Mouse (Mus musculus) hindbrain, embryonic 14.5 days (tissue): ENCODE results near the gene Senp1. TPM values are rescaled to one million over a fixed set of nuclear protein-coding genes. Genes with fewer than 3 reads are reported as not detected.

ENCODE experiments used
- ATAC-seq: fragments of 200-750 bp; cut with Nextera tagmentation; 2 replicates; pipeline ENCODE4 v1.8.0; 2017; ENCODE audit warnings: moderate number of reproducible peaks, mild to moderate bottlenecking, moderate TSS enrichment, moderate library complexity; ENCODE audit not compliant: low FRiP score
- DNase-seq: peaks from one replicate; pipeline ENCODE4 v3.0.0-alpha.2; 2015; ENCODE audit warnings: low spot score
- H3K27ac ChIP-seq: fragments of 300-500 bp; sonication (generic); 2 replicates; pipeline ENCODE4 v1.5.1; 2014; ENCODE audit warnings: mild to moderate bottlenecking, moderate library complexity
- H3K27me3 ChIP-seq: fragments of 300-500 bp; sonication (generic); 2 replicates; pipeline ENCODE4 v1.6.1; 2014; ENCODE audit warnings: mild to moderate bottlenecking, low read length, mixed read lengths; ENCODE audit not compliant: control insufficient read depth, insufficient read depth
- H3K36me3 ChIP-seq: fragments of 300-500 bp; sonication (generic); replicated peaks from 2 replicates; pipeline ENCODE4 v1.6.1; 2014; ENCODE audit not compliant: control insufficient read depth, insufficient read depth
- H3K4me1 ChIP-seq: fragments of 300-500 bp; sonication (generic); replicated peaks from 2 replicates; pipeline ENCODE4 v1.6.1; 2014; ENCODE audit warnings: antibody characterized with exemption, low read length, mixed read lengths; ENCODE audit not compliant: control insufficient read depth, insufficient read depth
- H3K4me2 ChIP-seq: fragments of 300-500 bp; sonication (generic); replicated peaks from 2 replicates; pipeline ENCODE4 v1.6.1; 2014; ENCODE audit warnings: mild to moderate bottlenecking, moderate library complexity
- H3K4me3 ChIP-seq: fragments of 300-500 bp; sonication (generic); replicated peaks from 2 replicates; pipeline ENCODE4 v1.5.1; 2014; ENCODE audit warnings: mild to moderate bottlenecking, low read length
- H3K9ac ChIP-seq: fragments of 300-500 bp; sonication (generic); 2 replicates; pipeline ENCODE4 v1.6.1; 2014
- H3K9me3 ChIP-seq: fragments of 300-500 bp; sonication (generic); 2 replicates; pipeline ENCODE4 v1.6.1; 2016; ENCODE audit warnings: low read length; ENCODE audit not compliant: control insufficient read depth
- WGBS: fragments of 180-500 bp; shearing (Covaris S2); extraction: QIAGEN DNeasy Blood & Tissue Kit; methylation state at CpG from one replicate; pipeline ENCODE4 v1.1.7; 2014; 5-methylcytosine and 5-hydroxymethylcytosine counted together
- polyA plus RNA-seq: library from polyadenylated mRNA; unstranded; fragments of >200 nt; fragmentation: Nextera tagmentation; extraction: Ambion mirVana; gene quantifications from 2 replicates; pipeline ENCODE4 v1.2.1, GENCODE M21; 2014

The Senp1 gene
- polyA plus RNA-seq, 1 experiment from 2014 or later: 23.6 TPM

DNA sequence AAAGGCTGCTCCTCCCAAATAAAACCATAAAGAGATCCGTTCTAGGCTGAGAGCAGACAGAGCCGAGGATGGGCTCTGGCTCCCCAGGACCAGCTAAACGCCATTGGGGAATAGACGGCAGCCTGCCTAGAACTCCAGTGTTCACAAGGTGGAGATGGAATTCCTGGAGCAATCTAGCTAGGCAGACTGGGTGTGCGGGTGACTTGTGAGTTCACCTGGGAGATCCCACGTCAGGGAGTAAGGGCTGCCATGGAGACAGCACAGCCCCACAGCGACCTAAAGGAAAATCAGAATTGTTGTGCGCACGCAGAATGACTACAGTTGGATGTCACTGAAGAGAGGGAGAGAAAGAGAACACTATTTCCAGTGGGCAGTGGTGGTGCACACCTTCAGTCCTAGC, 25.0 kb downstream of the Senp1 start:
- WGBS: 89% methylated on average over 9 of the region's 9 CpGs
- ATAC-seq: no peak
- Histone ChIP-seq H3K4me3 (no peak overlapping the region), H3K9ac (no peak overlapping the region), H3K4me1 (no peaks in the 10 kb centered on the region), H3K27me3 (no peaks in the 10 kb centered on the region), H3K4me2 (no peak overlapping the region), H3K36me3 (peaks cover 82% of the 10 kb centered on the region), H3K27ac (no peak overlapping the region), H3K9me3 (no peaks in the 10 kb centered on the region)
- DNase-seq: no peak

DNA sequence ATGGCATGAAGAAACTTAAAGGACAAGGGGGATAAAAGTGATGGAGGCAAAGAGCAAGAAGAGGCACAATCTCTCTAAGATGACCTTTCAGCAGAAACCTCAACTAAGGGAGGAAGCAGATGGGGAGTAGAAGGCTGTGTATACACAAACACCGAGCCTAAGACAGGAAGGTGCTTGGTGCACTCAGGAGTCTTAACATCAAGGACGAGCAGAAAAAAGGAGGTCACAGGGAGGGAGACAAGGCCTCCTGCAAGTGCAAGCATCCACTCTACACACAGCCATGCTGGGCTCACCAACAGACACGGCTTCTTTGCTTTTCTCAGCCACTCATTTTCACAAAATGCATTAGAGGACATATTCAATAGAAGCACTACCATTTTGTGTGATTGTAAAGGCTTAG, 26.1 kb downstream of the Senp1 start:
- no peaks in the 10 kb centered on the region for H3K27me3 ChIP-seq
- peaks cover 82% of the 10 kb centered on the region for H3K36me3 ChIP-seq
- no peaks in the 10 kb centered on the region for H3K9me3 ChIP-seq
- no peak overlapping the region for H3K4me2 ChIP-seq
- H3K9ac ChIP-seq: no peak overlapping the region
- DNase-seq (no peak), ATAC-seq (no peak)
- no peak overlapping the region for H3K27ac ChIP-seq
- H3K4me1 ChIP-seq: no peaks in the 10 kb centered on the region
- no peak overlapping the region for H3K4me3 ChIP-seq
- 73% methylated on average over 3 of the region's 3 CpGs for WGBS

DNA sequence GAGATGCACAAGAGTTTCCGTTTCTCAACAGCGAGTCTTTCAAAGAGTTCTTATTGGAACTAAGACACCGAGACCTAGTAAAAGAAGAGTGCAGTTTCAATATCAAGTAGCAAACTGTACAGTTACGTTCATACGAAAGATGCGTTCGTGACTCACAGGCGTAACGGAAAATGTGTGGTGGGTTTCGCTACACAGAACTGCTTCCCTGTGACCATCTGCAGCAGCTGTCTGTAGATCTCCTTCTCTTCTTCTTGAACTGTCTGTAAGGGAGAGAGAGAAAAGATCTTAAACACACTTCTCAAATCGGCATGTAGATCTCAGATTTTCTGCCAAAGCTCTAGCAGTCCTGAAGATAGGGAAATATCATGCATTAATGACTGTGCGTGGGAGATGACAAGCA, 26.9 kb downstream of the Senp1 start:
- Histone ChIP-seq H3K4me2 (no peak overlapping the region), H3K9ac (no peak overlapping the region), H3K36me3 (peaks cover 84% of the 10 kb centered on the region), H3K9me3 (no peaks in the 10 kb centered on the region), H3K27ac (no peak overlapping the region), H3K4me1 (no peaks in the 10 kb centered on the region), H3K27me3 (no peaks in the 10 kb centered on the region), H3K4me3 (no peak overlapping the region)
- no peak for ATAC-seq
- DNase-seq: no peak
- 95% methylated on average over 12 of the region's 12 CpGs for WGBS

DNA sequence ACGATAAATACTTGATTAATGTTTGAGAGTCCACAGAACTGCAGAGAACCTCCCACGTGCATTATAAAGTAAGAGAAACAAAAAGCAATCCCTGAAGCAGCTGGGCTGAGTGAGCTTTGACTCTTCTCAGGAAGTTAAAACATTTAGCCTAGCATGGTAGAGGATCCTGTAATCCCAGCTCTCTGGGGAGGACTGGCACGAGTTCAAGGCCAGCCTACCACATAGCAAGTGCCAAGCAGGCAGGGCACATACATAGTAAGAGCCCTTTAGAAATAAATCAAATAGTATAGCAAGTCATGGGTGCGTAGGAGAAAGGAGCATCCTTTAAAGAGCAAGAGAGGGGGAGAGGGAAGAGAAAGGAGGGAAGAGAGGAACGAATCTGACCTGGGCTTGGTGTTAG, 27.7 kb downstream of the Senp1 start:
- DNase-seq: no peak
- H3K36me3 ChIP-seq: peaks cover 85% of the 10 kb centered on the region
- 94% methylated on average over 5 of the region's 5 CpGs for WGBS

DNA sequence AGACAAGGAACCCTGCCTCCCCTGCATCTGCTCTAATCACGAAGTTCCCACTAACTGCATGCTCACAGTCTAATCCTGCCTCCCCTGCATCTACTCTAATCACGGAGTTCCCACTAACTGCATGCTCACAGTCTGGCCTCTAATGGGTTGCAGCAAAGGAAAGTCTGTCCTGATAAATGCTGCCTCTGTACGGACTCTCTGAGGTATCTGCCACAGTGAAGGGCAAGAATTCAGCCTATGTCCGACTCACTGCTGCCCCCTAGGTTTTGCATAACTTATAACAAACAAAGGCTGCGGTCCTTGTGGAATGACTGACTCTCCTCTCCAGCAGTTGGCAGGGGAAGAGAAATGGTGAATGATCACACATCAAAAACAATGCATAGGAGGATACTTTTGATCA, 38.3 kb downstream of the Senp1 start:
- Histone ChIP-seq H3K4me2 (no peak overlapping the region), H3K9me3 (no peaks in the 10 kb centered on the region), H3K4me3 (no peak overlapping the region), H3K9ac (no peak overlapping the region), H3K27ac (no peak overlapping the region), H3K27me3 (no peaks in the 10 kb centered on the region), H3K4me1 (no peaks in the 10 kb centered on the region), H3K36me3 (peaks cover 66% of the 10 kb centered on the region)
- ATAC-seq (no peak), DNase-seq (peak; percentile 75)
- WGBS: 28% methylated on average over 5 of the region's 5 CpGs

More for the DNA sequence above, 27.7 kb downstream of the Senp1 start:
- Histone ChIP-seq H3K27ac (no peak overlapping the region), H3K27me3 (no peaks in the 10 kb centered on the region), H3K4me2 (no peak overlapping the region), H3K4me3 (no peak overlapping the region), H3K4me1 (no peaks in the 10 kb centered on the region), H3K9ac (no peak overlapping the region), H3K9me3 (no peaks in the 10 kb centered on the region)
- no peak for ATAC-seq

DNA sequence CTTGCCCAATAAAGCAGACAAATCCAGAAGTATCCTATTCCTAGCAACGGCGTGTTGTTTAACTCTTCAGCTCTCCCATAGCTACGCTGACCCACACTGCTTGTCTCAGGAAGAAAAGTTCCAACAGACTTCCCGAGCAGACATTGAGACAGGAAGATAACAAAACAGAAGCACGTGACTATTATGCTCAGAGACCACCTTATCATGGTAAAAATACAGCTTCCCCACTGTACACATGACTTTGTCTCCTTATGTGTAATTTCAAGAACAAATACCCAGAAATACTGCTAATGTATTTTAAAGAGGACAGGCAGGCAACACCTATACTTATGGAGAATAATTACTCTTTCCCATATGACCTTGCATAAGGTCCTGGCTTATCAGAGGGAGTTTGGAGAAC, 41.9 kb downstream of the Senp1 start:
- Histone ChIP-seq H3K27ac (no peak overlapping the region), H3K4me2 (no peak overlapping the region), H3K4me1 (no peaks in the 10 kb centered on the region), H3K27me3 (no peaks in the 10 kb centered on the region), H3K4me3 (no peak overlapping the region), H3K9me3 (no peaks in the 10 kb centered on the region), H3K36me3 (peaks cover 63% of the 10 kb centered on the region), H3K9ac (no peak overlapping the region)
- ATAC-seq: no peak
- no peak for DNase-seq
- WGBS: 94% methylated on average over 5 of the region's 5 CpGs

DNA sequence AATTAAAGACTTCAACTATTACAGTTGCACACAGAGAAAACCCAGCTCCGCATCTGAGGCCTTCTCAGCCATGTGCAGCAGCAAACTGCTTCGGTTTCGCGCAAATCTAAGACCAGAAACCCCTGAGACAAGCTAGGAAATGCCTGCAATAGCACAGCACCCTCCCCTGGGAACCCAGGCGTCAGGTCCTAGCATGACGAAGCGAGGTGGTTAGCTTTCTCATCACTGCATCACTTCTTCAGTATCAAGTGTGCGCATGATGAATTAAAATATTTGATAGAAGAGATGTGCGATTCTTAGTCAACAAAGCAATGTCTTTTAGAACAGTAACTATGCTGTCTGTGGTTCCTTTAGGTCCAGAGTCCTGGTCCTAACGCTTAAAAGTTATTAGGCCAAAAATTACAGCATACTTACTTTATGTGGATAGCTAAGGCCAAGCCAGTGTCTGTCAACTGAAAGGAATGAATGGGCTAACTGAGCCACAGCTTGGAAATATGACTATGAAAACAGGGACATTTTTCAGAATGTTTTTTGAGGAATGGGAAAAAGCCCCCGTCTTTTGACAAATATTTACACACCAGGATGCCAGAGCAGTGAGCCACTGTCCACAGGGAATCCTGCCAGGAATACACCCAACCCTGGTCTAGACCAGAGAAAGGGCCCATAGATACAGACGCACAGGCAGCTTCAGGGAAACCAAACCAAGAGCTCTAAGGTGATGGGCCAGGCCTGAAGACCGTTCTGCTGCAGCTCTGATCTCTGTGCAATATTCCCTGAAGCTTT, 44.4 kb downstream of the Senp1 start:
- no peak overlapping the region for H3K4me2 ChIP-seq
- H3K9me3 ChIP-seq: no peaks in the 10 kb centered on the region
- H3K4me1 ChIP-seq: no peaks in the 10 kb centered on the region
- peaks cover 74% of the 10 kb centered on the region for H3K36me3 ChIP-seq
- H3K27me3 ChIP-seq: no peaks in the 10 kb centered on the region
- 91% methylated on average over 13 of the region's 13 CpGs for WGBS
- H3K9ac ChIP-seq: no peak overlapping the region
- DNase-seq (no peak), ATAC-seq (no peak)
- H3K27ac ChIP-seq: no peak overlapping the region
- H3K4me3 ChIP-seq: no peak overlapping the region

DNA sequence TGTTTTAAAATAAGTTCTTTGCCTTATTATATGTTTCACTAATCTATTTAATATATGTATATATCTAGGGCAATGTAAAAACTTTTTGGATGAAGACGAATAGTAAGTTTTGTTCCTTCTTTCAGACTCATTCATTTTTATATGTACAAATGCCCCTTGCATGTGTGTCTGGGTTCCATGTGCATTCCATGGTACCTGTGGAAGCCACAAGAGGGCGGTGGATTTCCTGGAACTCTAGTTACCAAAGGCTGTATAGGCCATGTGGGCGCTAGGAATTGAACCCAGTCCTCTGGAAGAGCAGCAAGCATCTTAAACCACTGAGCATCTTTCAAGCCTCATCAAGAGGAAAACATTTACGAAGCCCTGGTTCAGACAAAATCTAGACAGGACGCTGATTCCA, 49.2 kb downstream of the Senp1 start:
- Histone ChIP-seq H3K27me3 (no peaks in the 10 kb centered on the region), H3K36me3 (peaks cover 90% of the 10 kb centered on the region), H3K27ac (no peak overlapping the region), H3K9me3 (no peaks in the 10 kb centered on the region), H3K9ac (no peak overlapping the region), H3K4me3 (no peak overlapping the region), H3K4me2 (no peak overlapping the region), H3K4me1 (no peaks in the 10 kb centered on the region)
- no peak for DNase-seq
- ATAC-seq: no peak
- WGBS: 94% methylated on average over 5 of the region's 5 CpGs

DNA sequence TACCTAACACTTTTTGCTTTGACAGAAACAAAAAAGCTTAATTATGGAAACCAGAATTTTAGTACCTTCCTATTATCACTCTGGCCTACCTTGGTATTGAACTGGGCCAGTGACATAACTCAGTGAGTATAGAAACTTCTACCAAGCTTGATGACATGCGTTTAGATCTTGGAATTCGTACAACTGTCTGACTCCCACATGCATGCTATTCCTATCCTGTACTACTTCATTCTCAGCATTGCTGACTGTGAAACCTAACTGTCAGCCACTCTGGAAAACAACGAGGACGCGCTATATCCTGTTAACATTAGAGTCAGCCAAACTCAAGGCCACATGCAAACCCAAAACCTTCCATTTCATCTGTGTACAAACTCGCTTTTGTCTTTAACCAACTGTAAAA, 49.6 kb downstream of the Senp1 start:
- ATAC-seq (no peak), DNase-seq (no peak)
- Histone ChIP-seq H3K36me3 (peaks cover 90% of the 10 kb centered on the region), H3K4me3 (no peak overlapping the region), H3K4me2 (no peak overlapping the region), H3K9ac (no peak overlapping the region), H3K27me3 (no peaks in the 10 kb centered on the region), H3K4me1 (no peaks in the 10 kb centered on the region), H3K9me3 (no peaks in the 10 kb centered on the region), H3K27ac (no peak overlapping the region)
- 97% methylated on average over 6 of the region's 6 CpGs for WGBS

DNA sequence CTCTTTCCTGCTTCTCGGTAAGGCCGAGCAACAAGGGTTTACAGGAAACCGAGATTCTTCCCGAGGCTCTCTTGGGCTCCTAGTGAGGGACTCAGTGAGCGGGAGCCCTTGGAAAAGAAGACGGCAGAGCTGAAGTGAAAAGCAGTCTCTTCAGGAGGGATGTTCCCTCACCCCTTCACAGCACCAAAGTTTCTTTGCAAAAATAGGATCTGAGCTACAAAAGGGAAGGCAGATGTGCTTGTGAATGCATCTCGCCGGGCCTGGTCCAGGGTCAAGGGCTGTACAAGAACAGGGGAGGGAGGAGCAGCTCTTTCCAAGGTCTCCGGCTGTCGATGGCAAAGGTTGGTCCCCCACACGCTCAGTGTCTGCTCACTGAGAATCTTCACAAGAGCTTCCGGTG, 51.0 kb downstream of the Senp1 start:
- H3K36me3 ChIP-seq: peaks cover 91% of the 10 kb centered on the region
- H3K4me1 ChIP-seq: no peaks in the 10 kb centered on the region
- ATAC-seq: no peak
- H3K9me3 ChIP-seq: no peaks in the 10 kb centered on the region
- no peak overlapping the region for H3K27ac ChIP-seq
- DNase-seq: no peak
- WGBS: 89% methylated on average over 12 of the region's 12 CpGs
- H3K4me3 ChIP-seq: no peak overlapping the region
- no peak overlapping the region for H3K9ac ChIP-seq
- H3K4me2 ChIP-seq: no peak overlapping the region
- H3K27me3 ChIP-seq: no peaks in the 10 kb centered on the region
